Mouse (Mus musculus) T-cell, adult 66 days (primary cell): ENCODE results near the gene Nr1d1. TPM values are rescaled to one million over a fixed set of nuclear protein-coding genes. Genes with fewer than 3 reads are reported as not detected.

Experiments
- total RNA-seq, 2 experiments: library from RNA; stranded (reverse); gene quantifications; 3 replicates in 1 of 2; 4 replicates in 1 of 2; pipeline ENCODE4 v1.2.4; 2023

The Nr1d1 gene
- 1 to 10 TPM; 7.2 to 7.6 TPM for total RNA-seq

GRCm38 (mm10) chr11:98774582-98775347 lies at the start of gene Nr1d1:
Gene Nr1d1 (minus strand): TSS chr11:98775333.

DNA sequence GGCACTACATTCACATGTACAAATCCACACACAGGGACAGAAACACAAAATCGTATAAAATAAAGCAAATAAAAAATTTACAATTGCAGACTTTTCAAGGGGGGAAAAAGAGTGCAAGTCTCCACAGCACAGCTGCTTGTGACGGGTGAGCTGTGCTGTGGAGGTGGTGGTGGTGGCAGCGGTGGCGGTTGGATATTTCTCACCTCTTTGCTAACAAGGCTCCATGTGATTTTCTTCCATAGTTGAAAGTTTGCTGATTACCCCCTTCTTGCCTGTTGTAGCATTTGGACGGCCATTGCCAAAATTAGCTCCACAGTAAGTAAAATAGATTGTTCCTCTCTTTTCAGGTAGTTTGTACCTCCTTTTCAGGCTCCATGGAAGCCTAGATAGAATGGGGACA lies 29.5 kb upstream of the Nr1d1 start, which contains the start of gene Casc3:
Gene Casc3, plus strand, starts transcription at position 301 of the 400 bp plus-strand sequence.

DNA sequence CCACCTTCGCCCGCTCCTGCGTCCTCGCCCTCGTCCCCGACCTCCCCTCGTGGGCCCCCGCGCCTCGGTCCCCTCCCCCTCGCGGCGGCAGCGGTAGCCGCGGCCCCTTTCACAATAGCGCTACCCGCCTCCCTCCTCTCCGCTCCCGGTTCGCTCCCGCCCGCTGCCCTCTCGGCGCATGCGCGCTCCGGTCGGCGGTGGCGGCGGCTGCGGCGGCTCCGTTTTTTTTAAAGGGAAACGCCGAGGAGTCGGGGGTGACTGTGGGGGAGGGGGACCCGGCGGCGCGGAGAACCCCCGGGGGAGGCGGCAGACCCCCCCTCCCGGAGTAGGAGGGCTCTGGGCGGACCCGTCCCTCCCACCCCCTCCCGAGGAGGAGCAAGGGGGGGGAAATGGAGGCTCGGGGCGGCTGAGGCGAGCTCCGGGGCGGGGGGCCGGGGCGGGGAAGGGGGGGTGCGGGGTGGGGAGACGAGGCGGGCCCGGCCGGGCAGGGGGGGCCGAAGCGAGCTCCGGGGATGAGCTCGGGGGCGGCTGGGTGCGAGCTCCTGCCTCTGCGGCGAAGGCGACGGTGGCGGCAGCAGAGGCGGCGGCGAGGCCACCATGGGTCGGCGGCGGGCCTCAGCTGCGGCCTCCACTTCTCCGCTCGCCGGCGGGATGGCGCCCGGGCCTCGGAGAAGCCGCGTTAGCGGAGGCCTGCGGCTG lies 20.0 kb upstream of the Nr1d1 start, which contains the start of gene Msl1:
Gene Msl1, plus strand, starts transcription at position 502 of the 699 bp plus-strand sequence.

GRCm38 (mm10) chr11:98740393-98741050 lies 34.6 kb downstream of the Nr1d1 start, which contains the start of gene Thra:
Gene Thra (plus strand): TSS chr11:98740638.

DNA sequence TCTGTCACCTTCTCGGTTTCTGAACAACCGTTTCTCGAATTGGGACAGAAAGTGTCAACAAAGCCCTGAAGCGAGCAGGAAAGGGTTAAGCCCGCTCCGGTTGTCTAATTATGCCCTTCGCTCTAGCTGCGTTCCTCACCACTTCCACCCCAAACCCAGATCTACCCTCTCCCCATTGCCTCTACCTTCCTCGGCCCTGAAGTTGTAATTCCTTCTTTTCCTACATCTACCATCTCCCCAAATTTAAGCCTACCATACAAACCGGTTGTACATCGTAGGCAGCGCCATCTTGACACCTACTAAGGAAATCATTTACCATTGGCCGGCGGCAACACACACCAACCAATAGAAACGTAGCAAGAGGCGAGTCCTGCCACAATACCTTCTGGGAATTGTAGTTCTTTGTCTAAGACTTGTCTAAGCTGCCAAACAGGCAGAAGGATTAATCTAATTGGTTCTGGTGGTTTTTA lies 46.0 kb downstream of the Nr1d1 start, which contains the start of gene Med24:
Gene Med24, minus strand, starts transcription at position 317 of the 470 bp plus-strand sequence.

Other genes with a start within 250 kb of the Nr1d1 start
- 100 to 1,000 TPM; 157 to 169 TPM for gene Ikzf3, start 229.3 kb downstream of the Nr1d1 start, total RNA-seq
- gene Zpbp2, start 224.2 kb downstream of the Nr1d1 start, total RNA-seq = 1 to 10 TPM; 4.9 to 6.8 TPM
- 10 to 100 TPM; 21.3 to 25.5 TPM for gene Ormdl3, start 188.0 kb downstream of the Nr1d1 start, total RNA-seq
- gene Lrrc3c, start 177.0 kb downstream of the Nr1d1 start, total RNA-seq = not detected
- 10 to 100 TPM; 17.5 to 24.9 TPM for gene Gm12355, start 149.7 kb downstream of the Nr1d1 start, total RNA-seq
- 1 to 10 TPM in 1 of 2 experiments, under 1 TPM in 1; 0.89 to 1.3 TPM for gene Gsdma3, start 149.0 kb downstream of the Nr1d1 start, total RNA-seq
- not detected for gene Gsdma2, start 128.6 kb downstream of the Nr1d1 start, total RNA-seq
- not detected for gene Gsdma, start 111.0 kb downstream of the Nr1d1 start, total RNA-seq
- 10 to 100 TPM; 83.3 to 84.0 TPM for gene Psmd3, start 92.8 kb downstream of the Nr1d1 start, total RNA-seq
- gene Csf3, start 74.1 kb downstream of the Nr1d1 start, total RNA-seq = not detected
- 10 to 100 TPM; 69.9 to 75.5 TPM for gene Med24, start 45.9 kb downstream of the Nr1d1 start, total RNA-seq
- gene Thra, start 34.7 kb downstream of the Nr1d1 start, total RNA-seq = 10 to 100 TPM; 47.6 to 49.8 TPM
- gene Msl1, start 20.2 kb upstream of the Nr1d1 start, total RNA-seq = 100 to 1,000 TPM; 133 to 134 TPM
- gene Casc3, start 29.6 kb upstream of the Nr1d1 start, total RNA-seq = 100 to 1,000 TPM; 111 to 125 TPM
- gene Rapgefl1, start 61.5 kb upstream of the Nr1d1 start, total RNA-seq = under 1 TPM; 0.15 to 0.33 TPM
- gene Wipf2, start 88.3 kb upstream of the Nr1d1 start, total RNA-seq = 10 to 100 TPM; 51.8 to 52.8 TPM
- gene Cdc6, start 132.5 kb upstream of the Nr1d1 start, total RNA-seq = 1 to 10 TPM; 5.0 to 5.3 TPM
- gene Rara, start 152.5 kb upstream of the Nr1d1 start, total RNA-seq = 10 to 100 TPM; 82.6 to 84.2 TPM
- gene Gjd3, start 207.7 kb upstream of the Nr1d1 start, total RNA-seq = not detected
- 10 to 100 TPM; 18.8 to 34.2 TPM for gene Top2a, start 248.9 kb upstream of the Nr1d1 start, total RNA-seq